Mouse (Mus musculus) cerebellum, adult 18-20 months (tissue): ENCODE measurements around the gene Chst11.

Experiments
- DNase-seq, 2 experiments: peaks; one replicate each; pipeline ENCODE4 v3.0.0; 2021

The Chst11 gene

GRCm38 (mm10) chr10:82984950-82985699 is at the start of gene Chst11:
Chst11 (plus strand) TSS chr10:82985498.
- peak; percentile 63 to 82 for DNase-seq

GRCm38 (mm10) chr10:82935774-82936173 is 49.5 kb upstream of the Chst11 start:
- no peak for DNase-seq

GRCm38 (mm10) chr10:82953415-82953814 is 31.9 kb upstream of the Chst11 start:
- no peak for DNase-seq

- DNase-seq = peak in 1 of 2 experiments; percentile 10
These were observed 30.2 kb upstream of the Chst11 start for GRCm38 (mm10) chr10:82955117-82955516.

GRCm38 (mm10) chr10:82958218-82958761 is 27.0 kb upstream of the Chst11 start:
- no peak for DNase-seq

- no peak for DNase-seq
These were observed 26.0 kb upstream of the Chst11 start for GRCm38 (mm10) chr10:82959316-82959715.

- no peak for DNase-seq
These were observed 24.0 kb upstream of the Chst11 start for GRCm38 (mm10) chr10:82961302-82961701.

- DNase-seq = no peak
These were observed 23.3 kb upstream of the Chst11 start for GRCm38 (mm10) chr10:82962018-82962417.

GRCm38 (mm10) chr10:82962472-82963020 is 22.8 kb upstream of the Chst11 start:
- DNase-seq = no peak

- no peak for DNase-seq
These were observed 20.8 kb upstream of the Chst11 start for GRCm38 (mm10) chr10:82964491-82964890.

- DNase-seq = no peak
These were observed 18.6 kb upstream of the Chst11 start for GRCm38 (mm10) chr10:82966672-82967071.

- no peak for DNase-seq
These were observed 15.7 kb upstream of the Chst11 start for GRCm38 (mm10) chr10:82969612-82970011.

GRCm38 (mm10) chr10:82971549-82971948 is 13.7 kb upstream of the Chst11 start:
- no peak for DNase-seq

GRCm38 (mm10) chr10:82974201-82974600 is 11.1 kb upstream of the Chst11 start:
- no peak for DNase-seq

GRCm38 (mm10) chr10:82974627-82975177 is 10.6 kb upstream of the Chst11 start:
- DNase-seq = no peak

GRCm38 (mm10) chr10:82975806-82976205 is 9.5 kb upstream of the Chst11 start:
- DNase-seq = no peak

GRCm38 (mm10) chr10:82982286-82982685 is 3.0 kb upstream of the Chst11 start:
- no peak for DNase-seq

GRCm38 (mm10) chr10:82985700-82986131 is 418 bp downstream of the Chst11 start:
- DNase-seq = peak; percentile 68 to 72

- DNase-seq = peak; percentile 10 to 34
These were observed 1.1 kb downstream of the Chst11 start for GRCm38 (mm10) chr10:82986251-82986992.

- DNase-seq = no peak
These were observed 1.7 kb downstream of the Chst11 start for GRCm38 (mm10) chr10:82986993-82987349.

GRCm38 (mm10) chr10:82987394-82987793 is 2.1 kb downstream of the Chst11 start:
- DNase-seq = no peak

GRCm38 (mm10) chr10:82989418-82990025 is 4.2 kb downstream of the Chst11 start:
- DNase-seq = no peak

- no peak for DNase-seq
These were observed 5.6 kb downstream of the Chst11 start for GRCm38 (mm10) chr10:82990918-82991317.
